Mouse (Mus musculus): Measurements from ENCODE around the gene Arsb. TPM values are rescaled to one million over a fixed set of nuclear protein-coding genes. Genes with fewer than 3 reads are reported as not detected.

Gene Arsb
- 16.5 and 21.0 TPM in 2 replicates for polyA plus RNA-seq (2012; rRNA removed)

GRCm38 (mm10) chr13:93771588-93772278, at the start of gene Arsb:
Gene Arsb, plus strand, starts transcription at chr13:93771630.

Other genes with a start within 250 kb of the Arsb start
- 0.12 and 0.24 TPM in 2 replicates for gene Bhmt, start 133.7 kb upstream of the Arsb start, polyA plus RNA-seq (2012; rRNA removed)
- gene Bhmt2, start 97.3 kb upstream of the Arsb start, polyA plus RNA-seq (2012; rRNA removed), result 0.07 and 0.09 TPM in 2 replicates
- gene Dmgdh, start 97.2 kb upstream of the Arsb start, polyA plus RNA-seq (2012; rRNA removed), result 0.11 and 0.16 TPM in 2 replicates